ENCODE assay signal across 10 mouse cellular contexts in genomic region chr17:90455904-90456303, GRCm38 (mm10).
DNase-seq lines count a peak whose midpoint lies in the region; ATAC-seq lines count a peak whose summit lies in the region.
"Had no signal": no experiment of that assay in that cellular context is flagged by ENCODE, and none has a peak within 500 bp of the region (broad histone marks: within the 10 kb centered on the region; RNA-seq: fewer than 3 reads in every experiment).

No protein-coding gene starts in this region.

- H3K9me3 ChIP-seq in kidney, embryonic 14.5 days (ENCODE audit: control insufficient read depth, low read length): no peaks in the 10 kb centered on the region
- no peaks in the 10 kb centered on the region for H3K9me3 ChIP-seq in forebrain, embryonic 15.5 days
- no peaks in the 10 kb centered on the region for H3K9me3 ChIP-seq in midbrain, embryonic 13.5 days

- under 1% methylated on average over 13 of the region's 13 CpGs for WGBS in kidney, embryonic 14.5 days
- 1% methylated on average over 13 of the region's 13 CpGs for WGBS in forebrain, embryonic 15.5 days
- WGBS in midbrain, embryonic 13.5 days: 0% methylated on average over 13 of the region's 13 CpGs

- peak overlapping the region; percentile 59 for H3K4me3 ChIP-seq in kidney, embryonic 14.5 days (ENCODE audit: low read length)
- peak overlapping the region; percentile 55 for H3K4me3 ChIP-seq in forebrain, embryonic 15.5 days
- H3K4me3 ChIP-seq in midbrain, embryonic 13.5 days (replicated peaks): peak overlapping the region; percentile 67

- peak; percentile 81 for ATAC-seq in kidney, embryonic 14.5 days (ENCODE audit: low FRiP score, low TSS enrichment)
- ATAC-seq in forebrain, embryonic 15.5 days (replicated peaks): peak; percentile 73
- ATAC-seq in midbrain, embryonic 13.5 days: peak; percentile 71

- peak overlapping the region; percentile 93 for H3K4me2 ChIP-seq in kidney, embryonic 14.5 days (replicated peaks; ENCODE audit: low read depth, low read length)
- H3K4me2 ChIP-seq in forebrain, embryonic 15.5 days (replicated peaks): peak overlapping the region; percentile 75
- peak overlapping the region; percentile 88 for H3K4me2 ChIP-seq in midbrain, embryonic 13.5 days (replicated peaks)

- H3K4me1 ChIP-seq in kidney, embryonic 14.5 days (ENCODE audit: control insufficient read depth, insufficient read depth, low read length): peaks cover 5% of the 10 kb centered on the region; the same call in 1 of the 2 replicates
- peaks cover 17% of the 10 kb centered on the region for H3K4me1 ChIP-seq in forebrain, embryonic 15.5 days
- H3K4me1 ChIP-seq in midbrain, embryonic 13.5 days (replicated peaks): peaks cover 23% of the 10 kb centered on the region

- DNase-seq in kidney, postnatal 36 days: no peak
- peak; percentile 75 for DNase-seq in cerebellum, adult 11-12 months
- peak; percentile 43 to 61 for DNase-seq in layer of hippocampus, postnatal 14 days (ENCODE audit: low spot score in 2 of 2)
- DNase-seq in thymus, postnatal 0 days (ENCODE audit: low spot score): no peak
- DNase-seq in gastrocnemius, postnatal 10 days: no peak

- no peak overlapping the region for H3K9ac ChIP-seq in kidney, embryonic 14.5 days (ENCODE audit: low read depth, low read length)
- H3K9ac ChIP-seq in forebrain, embryonic 15.5 days (replicated peaks): peak overlapping the region; percentile 74
- H3K9ac ChIP-seq in midbrain, embryonic 13.5 days (replicated peaks): peak overlapping the region; percentile 91
- H3K9ac ChIP-seq: liver, embryonic 14.5 days had no signal

- peaks cover 17% of the 10 kb centered on the region for H3K27me3 ChIP-seq in kidney, embryonic 14.5 days (ENCODE audit: control insufficient read depth, insufficient read depth, low read length)
- H3K27me3 ChIP-seq in forebrain, embryonic 15.5 days: no peaks in the 10 kb centered on the region
- 0 out of 2 replicates have a peak, but pooled peaks cover 8% of the 10 kb centered on the region for H3K27me3 ChIP-seq in midbrain, embryonic 13.5 days

- H3K27ac ChIP-seq in kidney, embryonic 14.5 days (ENCODE audit: low read depth, low read length): no peak overlapping the region
- H3K27ac ChIP-seq in forebrain, embryonic 15.5 days (replicated peaks): peak overlapping the region; percentile 88
- peak overlapping the region; percentile 78 for H3K27ac ChIP-seq in midbrain, embryonic 13.5 days
- H3K27ac ChIP-seq: liver, embryonic 14.5 days had no signal

- H3K36me3 ChIP-seq in kidney, embryonic 14.5 days (ENCODE audit: control insufficient read depth, insufficient read depth, low read length): no peaks in the 10 kb centered on the region
- H3K36me3 ChIP-seq in forebrain, embryonic 15.5 days: no peaks in the 10 kb centered on the region
- no peaks in the 10 kb centered on the region for H3K36me3 ChIP-seq in midbrain, embryonic 13.5 days
- H3K36me3 ChIP-seq: G1E had no signal

Comparison
In these comparisons a context has a peak if more than half of its experiments do, and no peak if none do; other contexts are left out.
1. DNase-seq: peak in cerebellum, adult 11-12 months (single experiment) and layer of hippocampus, postnatal 14 days (2 of 2); none in kidney, postnatal 36 days (0 of 2), thymus, postnatal 0 days (single experiment) and gastrocnemius, postnatal 10 days (single experiment).
2. Peak in every context shown above with its lines, with median percentiles within 50 percentile points of each other: ATAC-seq, H3K4me2 ChIP-seq and H3K4me3 ChIP-seq.